Mouse (Mus musculus) large intestine, adult 2 months (tissue): ENCODE data around the gene Rrp12. TPM values are rescaled to one million over a fixed set of nuclear protein-coding genes. Genes with fewer than 3 reads are reported as not detected.
"Not testable (repeated sequence)": the region's sequence is repeated elsewhere in the genome, so short reads cannot be mapped to it uniquely, and the experiment has no call there.

Experiments used
- DNase-seq: peaks from one replicate; pipeline ENCODE4 v3.0.0-alpha.2; 2012; ENCODE audit warnings: low read depth, low spot score
- WGBS: fragments of 180-500 bp; shearing (Covaris S2); methylation state at CpG from one replicate; pipeline ENCODE4 v1.1.7; 2018; 5-methylcytosine and 5-hydroxymethylcytosine counted together
- polyA plus RNA-seq: library from polyadenylated mRNA; depleted of rRNA; stranded (reverse); fragments of >200 nt; gene quantifications from 2 replicates; pipeline ENCODE4 v1.2.3, GENCODE M21; 2012

The Rrp12 gene
- polyA plus RNA-seq, 1 experiment, result 5.2 TPM

DNA sequence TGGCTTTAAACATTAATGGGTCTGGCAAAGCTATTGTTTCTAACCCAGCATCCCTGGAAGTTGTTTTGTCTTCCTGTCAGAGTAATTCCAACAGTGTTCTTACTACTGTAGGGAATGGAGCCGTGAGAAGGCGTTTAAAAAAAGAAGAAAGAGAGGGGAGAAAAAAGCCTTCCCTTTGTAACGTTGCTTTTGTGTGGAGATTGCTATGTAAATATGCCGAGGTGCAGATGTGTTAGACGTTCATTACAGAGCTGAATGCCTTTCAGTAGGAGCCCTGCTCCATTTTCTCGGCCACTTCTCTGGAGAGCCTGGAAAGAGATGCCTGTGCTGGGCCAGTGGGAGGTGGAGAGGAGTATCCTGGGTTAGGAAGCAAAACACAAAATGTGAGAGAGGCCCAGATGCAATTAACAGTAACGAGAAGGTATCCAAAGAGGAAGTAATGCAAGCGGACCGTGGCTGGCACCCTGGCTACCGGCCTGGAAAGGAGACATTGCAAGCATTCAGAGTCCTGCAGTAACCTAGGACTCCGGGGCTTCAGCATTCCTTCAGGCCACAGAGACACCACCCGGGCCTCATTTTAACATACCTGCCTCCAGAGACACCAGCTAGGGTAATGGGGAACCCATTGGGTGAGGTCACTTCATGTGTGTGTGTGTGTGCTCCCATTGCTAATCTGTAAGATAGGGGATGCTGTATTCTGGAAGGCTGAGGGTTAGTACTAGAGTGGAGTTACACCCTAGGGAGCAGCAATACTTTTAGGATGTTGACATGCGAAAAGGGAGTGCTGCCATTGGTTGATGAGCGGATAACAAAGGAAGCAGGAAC lies 45.0 kb downstream of the Rrp12 start:
- 28% methylated on average over 14 of the region's 14 CpGs for WGBS
- no peak for DNase-seq

DNA sequence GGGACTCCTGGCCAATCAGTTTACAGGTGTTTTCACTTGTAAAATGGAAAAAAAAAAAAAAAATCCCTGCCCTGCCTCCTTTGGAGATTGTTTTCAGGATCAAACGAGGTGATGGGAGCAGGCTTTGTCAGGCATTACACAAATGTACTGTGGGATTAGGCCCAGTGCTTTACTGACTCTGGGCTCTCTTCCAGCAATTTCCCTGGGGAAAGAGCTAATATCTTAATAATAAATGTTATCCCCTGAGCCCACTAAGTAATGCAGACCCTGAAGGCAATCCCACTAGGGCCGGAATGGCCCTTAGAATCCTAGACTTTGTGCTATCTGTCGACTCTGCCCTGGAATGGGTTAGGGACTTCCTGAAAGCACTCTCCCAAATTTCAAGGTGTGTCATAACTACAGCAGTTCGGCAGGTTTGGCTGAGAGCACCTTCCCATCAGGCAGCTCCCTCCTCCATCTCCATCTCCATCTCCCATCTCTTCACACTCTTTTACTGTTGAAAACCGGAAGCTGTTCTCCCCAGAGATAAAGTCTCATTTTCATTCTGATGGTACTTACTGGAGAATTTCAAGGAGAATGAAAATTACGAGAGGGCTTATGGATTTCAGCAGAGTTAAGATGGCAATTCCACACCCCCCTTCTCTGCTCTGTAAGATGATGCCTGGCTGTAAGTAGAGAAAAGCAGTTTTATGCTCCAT lies 45.8 kb downstream of the Rrp12 start:
- 33% methylated on average over 6 of the region's 6 CpGs for WGBS
- DNase-seq, result no peak

DNA sequence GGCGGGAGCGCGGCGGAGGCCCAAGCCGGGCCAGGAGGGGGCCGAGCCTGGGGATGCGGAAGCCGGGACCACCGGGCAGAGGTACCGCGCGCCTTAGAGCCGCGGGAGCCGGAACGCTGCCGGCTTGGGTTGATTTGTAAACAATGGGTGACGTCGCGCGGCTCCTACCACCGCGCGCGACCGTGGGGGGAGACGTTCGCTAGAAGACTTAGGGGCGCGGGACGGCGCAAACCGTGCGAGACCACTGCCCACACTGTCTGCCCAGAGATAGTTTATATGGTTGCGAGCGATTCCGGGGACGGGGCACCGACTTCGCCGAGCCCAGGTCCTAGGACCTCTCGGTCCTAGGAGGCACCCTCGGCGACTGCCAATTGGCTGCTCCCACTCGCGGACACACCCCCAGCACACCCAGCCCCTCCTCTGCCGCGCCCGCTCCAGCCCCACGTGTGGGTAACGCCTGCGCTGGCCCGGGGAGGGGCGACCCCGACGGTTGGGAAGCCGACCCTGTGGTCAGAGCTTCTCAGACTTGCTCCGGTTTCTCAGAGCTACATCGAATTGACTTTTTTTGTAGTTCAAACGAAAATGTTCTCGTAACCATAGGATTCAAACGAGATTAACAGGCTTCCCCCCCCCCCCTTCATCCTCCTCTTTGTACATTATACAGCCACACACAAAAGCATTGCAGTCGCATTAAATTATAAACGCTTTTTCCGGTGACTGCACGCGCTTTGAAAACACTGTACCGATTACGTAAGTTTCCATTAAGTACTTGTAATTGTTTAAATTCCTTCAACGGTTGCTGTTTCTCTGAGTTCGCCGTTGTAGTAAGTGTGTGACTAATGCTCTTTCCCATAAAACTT lies 47.8 kb downstream of the Rrp12 start, which contains the start of gene Frat2:
TSS of gene Frat2 (minus strand) at position 141 of the 860 bp plus-strand sequence.
- under 1% methylated on average over 72 of the region's 72 CpGs for WGBS
- DNase-seq, result no peak

DNA sequence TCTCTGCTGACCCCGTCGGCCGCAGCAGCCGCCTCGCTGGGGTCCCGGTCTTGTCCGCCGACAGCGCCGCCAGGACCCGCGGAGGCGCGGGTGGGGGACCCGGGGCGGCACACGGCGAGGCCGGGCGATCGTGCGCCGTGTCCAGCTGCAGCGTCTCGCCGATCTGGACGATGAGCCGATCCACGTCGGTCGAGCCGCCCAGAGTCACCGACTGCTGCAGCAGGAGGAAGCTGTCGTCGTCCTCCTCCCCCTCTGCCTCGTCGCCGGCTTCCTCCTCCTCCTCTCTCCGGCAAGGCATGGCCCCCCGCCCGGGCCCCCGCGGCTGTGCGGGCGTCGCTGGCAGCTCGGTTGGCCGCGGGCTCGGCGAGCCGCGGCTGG lies 48.4 kb downstream of the Rrp12 start:
- under 1% methylated on average over 50 of the region's 53 CpGs for WGBS
- not testable (repeated sequence) for DNase-seq

DNA sequence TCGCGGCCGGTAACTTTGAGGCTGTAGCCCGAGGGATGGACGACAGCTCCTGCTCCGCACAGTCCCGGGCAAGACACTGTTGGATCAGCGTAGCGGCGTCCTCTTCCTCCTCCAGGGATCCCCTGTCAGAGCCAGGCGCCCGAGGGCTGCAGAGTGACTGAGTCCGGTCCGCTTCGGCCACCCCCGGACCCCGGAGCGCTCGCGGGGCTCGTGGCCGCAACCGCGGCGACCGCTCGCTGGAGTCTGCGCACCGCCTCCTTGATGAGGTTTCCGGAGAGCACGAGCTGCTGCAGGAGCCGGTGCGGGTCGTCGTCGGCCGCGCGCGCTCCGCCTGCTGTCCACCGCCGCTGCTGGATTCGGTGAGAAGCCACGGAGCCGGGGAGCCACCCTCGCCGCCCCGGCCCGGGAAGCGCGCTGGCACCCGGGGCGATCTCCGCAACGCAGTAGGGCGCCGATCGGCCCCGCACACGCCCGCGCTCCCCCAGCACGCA lies 48.8 kb downstream of the Rrp12 start:
- DNase-seq, result no peak
- WGBS, result under 1% methylated on average over 63 of the region's 64 CpGs

DNA sequence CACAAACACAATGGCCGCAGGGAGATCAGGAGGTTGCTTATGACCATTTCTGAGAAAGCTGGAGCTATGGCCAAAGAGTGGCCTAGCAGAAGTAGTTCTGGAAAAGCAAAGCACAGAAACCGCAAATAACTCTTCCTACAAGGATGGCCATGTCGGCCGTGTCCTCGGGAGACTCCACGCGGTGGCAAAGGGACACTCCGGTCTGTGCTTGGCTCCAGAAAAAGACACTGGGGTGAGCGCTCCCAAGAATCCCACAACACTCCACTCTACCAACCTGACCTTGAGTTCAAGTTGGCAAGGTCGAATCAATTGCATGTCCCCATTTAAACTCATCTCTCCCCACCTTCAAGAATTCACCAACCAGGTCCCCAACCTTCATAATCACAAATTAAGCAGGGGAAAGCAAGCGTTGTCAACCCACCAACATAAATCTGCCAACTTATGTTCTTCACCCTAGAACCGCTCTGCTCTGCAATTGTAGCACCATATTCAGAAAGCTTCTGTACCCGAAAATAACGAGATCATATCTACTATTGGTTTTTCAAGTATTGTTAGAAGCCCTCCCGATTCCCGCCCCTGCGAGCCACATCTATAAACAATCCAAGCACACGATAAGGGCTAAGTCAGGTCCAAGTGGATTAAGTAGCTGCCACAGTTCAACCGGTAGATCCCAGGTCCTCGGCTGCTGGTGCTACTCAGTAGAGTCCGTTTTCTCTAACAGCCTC lies 49.4 kb downstream of the Rrp12 start:
- WGBS, result 5% methylated on average over 21 of the region's 21 CpGs

DNA sequence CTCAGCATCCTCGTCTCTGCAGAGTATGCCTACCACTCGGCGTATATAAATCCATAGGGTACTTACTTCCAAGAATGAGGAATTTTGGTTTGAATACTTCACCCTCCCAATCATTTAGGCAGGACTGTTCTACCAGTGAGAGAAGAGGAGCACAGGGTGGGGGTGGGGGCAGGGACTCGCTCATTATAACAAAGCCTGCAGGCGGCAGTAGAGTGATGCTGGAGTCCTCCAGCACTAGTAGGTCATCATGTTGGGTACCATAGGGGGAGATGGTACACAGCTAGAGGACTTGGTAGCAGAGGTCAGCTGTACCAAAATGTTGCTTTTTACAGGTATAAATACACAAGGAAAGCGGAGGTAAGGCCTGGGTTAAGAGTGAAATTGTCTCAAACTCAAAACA lies 51.6 kb downstream of the Rrp12 start:
- DNase-seq, result no peak
- WGBS, result 79% methylated on average over 6 of the region's 6 CpGs

More for the DNA sequence above, 49.4 kb downstream of the Rrp12 start:
- no peak for DNase-seq

DNA sequence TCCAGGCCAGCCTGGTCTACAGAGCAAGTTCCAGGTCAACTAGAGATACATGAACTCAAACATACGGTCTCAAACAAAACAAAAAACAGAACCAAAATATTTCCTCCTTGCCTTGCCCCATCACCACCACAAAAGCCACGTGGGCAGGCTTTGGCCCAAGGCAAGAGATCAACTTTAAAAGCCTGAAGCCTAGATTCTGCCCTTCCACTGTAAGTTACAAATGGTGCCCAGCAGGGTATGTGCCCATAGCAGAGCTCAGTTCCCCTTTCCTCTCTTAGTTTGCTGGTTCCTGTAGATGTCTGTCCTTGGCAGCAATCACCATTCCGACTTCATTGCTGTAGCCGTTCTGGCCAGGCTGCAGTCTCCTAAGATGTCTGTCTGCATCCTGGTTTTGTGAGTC lies 53.3 kb downstream of the Rrp12 start:
- no peak for DNase-seq
- 78% methylated on average over 4 of the region's 4 CpGs for WGBS

DNA sequence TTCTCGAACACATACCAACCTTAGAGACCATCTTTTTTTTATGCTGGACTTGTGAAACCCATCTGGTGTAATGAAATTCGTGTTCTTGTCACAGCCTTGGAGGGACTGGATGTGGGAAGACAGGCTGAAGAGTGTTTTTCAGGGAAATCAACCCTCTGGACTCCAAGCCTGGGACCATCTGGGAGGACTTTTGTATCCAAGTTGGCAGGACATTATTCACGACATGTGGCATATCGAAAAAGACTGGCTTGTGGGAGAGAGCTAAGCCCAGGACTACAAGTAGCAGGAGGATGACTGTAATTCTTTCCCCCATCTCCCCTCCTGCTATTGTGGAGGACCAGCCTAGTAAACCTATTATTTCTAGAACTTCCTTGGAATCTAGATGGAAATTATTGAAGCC lies 53.8 kb downstream of the Rrp12 start:
- no peak for DNase-seq
- 85% methylated on average over 4 of the region's 4 CpGs for WGBS

DNA sequence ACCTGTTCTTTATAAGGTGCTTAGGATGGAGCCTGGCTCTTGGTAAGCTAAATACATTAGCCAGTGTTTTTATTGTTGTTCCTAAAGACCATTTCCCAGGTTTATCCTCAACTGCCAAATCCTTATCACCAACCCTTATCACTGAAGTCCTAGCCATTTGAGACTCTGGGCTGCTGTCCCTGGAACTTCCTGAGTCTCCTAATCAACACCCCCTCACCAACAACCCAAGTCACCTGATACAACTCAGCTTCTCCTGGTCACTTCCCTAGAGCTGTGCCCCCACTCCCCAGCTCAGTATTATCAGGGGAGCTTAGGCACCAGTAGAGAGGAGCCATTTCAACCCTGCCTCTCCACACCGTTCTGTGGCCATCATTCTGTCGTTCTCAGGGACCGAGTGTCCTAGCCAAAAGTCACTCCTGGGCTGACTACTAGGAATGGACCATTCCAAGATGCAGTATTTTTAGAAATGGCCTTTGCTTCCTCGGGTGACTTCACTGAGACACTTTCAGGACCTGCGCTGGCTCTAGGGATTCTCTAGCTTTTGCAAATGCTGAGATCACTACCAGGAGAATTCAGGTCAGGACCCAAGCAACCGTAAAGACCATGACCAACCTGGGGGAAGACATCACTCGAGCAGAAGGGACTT lies 54.7 kb downstream of the Rrp12 start:
- DNase-seq, result no peak
- 75% methylated on average over 7 of the region's 7 CpGs for WGBS

DNA sequence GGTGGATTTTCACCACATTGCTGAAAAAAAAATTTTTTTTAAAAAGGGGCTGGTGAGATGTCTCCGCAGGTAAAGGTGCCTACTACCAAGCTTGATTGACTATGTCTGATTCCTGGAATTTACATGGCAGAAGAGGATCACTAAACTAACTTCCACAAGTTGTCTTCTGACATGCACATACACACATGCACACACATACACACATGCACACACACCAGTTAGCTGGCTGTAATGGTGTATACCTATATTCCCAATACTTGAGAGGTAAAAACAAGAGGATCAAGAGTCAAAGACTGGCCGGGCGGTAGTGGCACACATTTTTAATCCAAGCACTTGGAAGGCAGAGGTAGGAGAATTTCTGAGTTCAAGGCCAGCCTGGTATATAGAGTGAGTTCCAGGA lies 56.3 kb downstream of the Rrp12 start:
- 98% methylated on average over 3 of the region's 3 CpGs for WGBS
- no peak for DNase-seq

DNA sequence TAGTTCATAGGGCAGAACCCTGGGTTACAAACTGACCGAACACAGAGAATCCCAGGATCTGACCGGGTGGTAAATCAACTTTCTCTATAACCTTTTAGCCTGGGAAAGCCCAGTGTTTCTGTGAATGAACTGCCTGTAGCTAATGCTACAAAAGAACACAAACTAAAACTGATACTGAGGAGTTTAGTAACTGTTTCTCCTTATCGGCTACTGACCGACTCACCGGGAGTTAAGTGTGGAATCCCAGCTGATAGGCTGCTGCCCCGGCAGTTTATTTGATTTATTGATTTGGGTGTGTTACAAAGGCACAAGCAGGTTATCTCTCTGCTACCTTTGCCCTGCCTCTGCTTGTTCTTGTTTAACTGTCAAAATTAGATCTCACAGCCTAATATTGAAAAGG lies 57.2 kb downstream of the Rrp12 start:
- no peak for DNase-seq
- 17% methylated on average over 6 of the region's 6 CpGs for WGBS

DNA sequence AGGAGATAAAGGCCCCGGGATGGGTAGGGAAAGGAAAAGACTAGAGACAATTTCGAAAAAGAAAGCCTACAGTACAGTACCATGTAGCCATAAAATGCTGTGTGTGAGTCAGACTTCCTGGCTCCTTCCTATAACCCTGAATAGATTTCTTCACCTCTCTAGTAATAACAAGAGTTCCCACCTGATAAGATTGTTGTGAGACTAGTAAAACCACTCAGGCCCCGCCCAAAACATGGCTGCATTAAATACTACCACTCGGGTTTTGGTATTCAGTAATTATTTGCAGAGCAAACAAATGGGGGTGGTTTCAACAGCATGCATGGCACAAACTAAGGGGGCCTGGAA lies 58.1 kb downstream of the Rrp12 start:
- DNase-seq, result no peak
- 17% methylated on average over 4 of the region's 4 CpGs for WGBS

DNA sequence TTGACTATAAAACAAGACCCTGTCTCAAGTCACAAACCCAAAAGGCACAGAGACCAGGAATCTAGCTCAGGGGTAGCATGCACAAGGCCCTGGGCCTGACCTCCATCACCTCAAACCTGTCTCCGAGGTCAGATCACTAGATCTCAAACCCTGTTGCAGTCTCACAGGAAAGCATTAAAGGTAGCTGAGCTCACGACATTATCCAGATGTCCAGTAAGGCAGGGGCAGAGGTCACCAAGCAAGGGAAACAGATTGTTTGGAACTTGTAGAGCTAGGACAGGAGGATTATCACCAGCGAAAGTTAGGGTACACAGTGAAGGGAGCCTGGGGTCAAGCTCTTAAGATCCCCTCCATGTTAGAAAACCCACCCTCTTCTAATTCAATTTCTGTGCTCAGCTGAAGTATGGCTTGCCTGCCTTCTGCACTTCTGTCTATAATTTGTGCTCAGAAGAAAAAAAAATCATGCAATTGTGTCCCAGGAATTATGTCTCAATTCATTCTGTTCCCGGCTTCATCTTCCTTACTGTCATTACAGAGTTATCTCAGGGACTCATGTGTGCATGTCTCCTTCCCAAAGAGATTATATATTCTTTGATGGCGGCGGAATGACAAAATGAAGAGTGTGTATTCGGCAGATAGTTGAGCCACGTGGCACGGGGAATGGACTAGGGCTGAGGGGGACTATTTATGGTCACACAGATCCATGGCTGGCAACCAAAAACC lies 58.6 kb downstream of the Rrp12 start:
- 24% methylated on average over 9 of the region's 9 CpGs for WGBS
- no peak for DNase-seq

DNA sequence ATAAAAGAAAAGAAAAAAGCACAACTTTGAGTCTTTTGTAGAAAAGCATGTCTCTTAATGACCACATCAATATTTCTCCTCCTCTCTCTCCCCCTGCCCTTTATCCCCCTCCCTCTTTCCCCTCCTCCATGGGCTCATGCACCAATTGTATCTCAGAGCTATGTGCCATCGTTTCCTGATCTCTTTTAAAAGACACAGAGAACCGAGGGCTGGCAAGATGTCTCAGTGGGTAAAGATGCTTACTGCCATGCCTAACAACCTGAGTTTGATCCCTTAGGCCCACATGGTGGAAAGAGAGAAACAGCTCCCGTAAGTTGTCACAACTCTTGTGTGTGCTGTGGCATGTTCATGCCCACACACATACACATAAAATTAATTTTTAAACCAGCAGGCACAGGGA lies 59.3 kb downstream of the Rrp12 start:
- no peak for DNase-seq
- 19% methylated on average over 3 of the region's 3 CpGs for WGBS

DNA sequence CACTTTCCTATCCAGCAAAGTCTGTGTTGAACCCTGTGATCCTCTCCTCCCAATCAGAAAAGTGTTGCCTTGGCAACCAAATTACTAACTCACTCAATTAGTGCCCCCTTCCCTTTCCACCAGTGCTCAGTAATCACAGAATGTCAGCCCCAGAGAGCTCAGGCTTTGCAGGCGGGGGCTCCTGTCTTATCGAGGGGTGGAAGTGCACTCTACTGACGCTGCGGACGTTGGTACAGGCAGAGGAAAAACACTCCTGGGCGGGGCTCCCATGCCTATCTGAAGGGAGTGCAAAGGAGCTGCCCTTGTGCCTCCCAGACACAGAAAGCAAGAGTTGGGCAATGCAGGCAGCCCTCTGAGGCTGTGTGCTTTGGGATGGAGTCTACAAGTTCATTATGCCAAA lies 60.2 kb downstream of the Rrp12 start:
- DNase-seq, result no peak

DNA sequence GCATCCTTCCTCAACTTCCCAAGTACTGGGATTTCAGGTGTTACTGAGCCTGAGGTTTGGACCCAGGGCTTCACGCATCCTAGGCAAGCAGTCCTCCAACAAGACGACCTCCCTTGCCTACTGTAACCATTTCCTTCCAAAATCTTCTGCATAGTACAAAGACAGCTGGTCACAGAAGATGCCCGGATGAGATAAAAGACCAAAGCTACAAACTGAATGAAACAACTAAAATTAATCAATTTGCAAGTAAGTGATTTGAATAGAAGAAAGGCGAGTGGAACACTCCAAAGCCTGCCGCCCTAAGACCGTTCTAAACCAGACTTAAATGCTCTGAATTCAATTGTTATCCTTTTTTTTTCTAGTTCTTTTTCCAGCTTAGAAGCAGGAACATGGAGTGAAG lies 60.6 kb downstream of the Rrp12 start:
- WGBS, result 82% methylated on average over 6 of the region's 6 CpGs
- DNase-seq, result no peak

More for the DNA sequence above, 60.2 kb downstream of the Rrp12 start:
- 5% methylated on average over 6 of the region's 6 CpGs for WGBS

DNA sequence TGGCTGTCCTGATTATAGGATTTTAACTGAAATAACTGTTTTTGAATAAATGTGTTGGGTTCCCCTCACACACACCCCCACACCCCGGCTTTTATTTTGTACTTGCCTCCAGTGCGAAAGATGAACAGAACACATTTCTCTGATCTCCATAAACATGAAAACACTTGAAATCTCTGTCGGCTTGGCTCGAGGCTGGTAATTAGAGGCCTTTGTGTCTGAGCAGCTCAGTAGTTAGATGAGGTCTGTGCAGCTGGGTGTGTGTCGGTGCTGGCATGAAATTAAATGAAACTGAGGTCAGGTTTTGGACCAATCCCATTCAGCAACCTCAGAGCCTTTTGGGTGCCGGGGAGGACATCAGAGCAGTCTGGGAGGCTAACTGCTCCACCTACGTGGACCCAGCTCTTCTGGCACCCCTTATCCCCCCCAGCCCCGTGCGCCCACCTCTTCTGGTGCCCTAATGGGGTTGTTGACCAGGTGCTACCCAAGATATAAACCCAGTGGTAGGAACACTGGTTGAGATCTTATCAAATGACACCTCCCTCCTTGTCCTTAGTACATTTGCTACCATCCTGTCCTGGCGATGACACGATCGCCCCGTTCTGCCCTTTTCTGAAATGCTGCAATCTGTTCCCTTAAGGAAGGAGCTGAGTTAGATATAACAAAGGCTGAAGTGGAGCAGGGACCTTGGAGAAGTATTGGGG lies 63.3 kb downstream of the Rrp12 start:
- DNase-seq, result no peak
- 80% methylated on average over 13 of the region's 13 CpGs for WGBS
